Mouse (Mus musculus) c-Kit-positive CD71-positive TER-119-negative erythroid progenitor cells, embryonic 14.5 days (primary cell): ENCODE measurements around the gene Bend3.
"Not testable (repeated sequence)": the region's sequence is repeated elsewhere in the genome, so short reads cannot be mapped to it uniquely, and the experiment has no call there.

Experiments
- DNase-seq: peaks from one replicate; pipeline ENCODE4 v3.0.0-alpha.2; 2013; ENCODE audit warnings: low read depth

The Bend3 gene

DNA sequence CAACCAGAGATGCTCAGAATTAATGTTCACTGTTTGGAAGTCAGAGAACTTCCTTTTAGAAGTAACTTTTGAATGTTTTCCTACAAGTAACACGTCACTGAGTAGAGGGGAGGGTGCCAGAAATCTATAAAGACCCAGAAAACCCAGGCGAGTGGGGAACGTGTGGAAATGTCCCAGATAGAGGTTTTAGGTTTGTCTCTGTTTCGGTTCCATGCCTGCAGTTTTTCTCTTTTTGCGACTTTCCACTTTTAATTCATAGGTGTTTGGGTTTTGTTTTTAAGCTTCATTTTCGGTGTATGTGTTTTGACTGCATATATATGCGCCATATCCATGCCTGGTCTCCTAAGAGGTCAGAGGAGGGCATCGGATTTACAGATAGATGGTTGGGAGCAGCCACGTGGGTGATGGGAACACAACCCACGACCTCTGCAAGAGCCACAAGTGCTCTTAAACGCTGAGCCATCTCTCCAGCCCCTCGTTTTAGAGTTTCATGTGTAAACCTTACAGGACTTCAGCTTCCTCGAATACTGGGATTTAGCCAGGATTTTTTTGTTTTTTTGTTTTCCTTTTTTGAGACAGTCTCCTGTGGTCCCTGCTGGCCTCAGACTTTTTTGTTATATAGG, 1.7 kb downstream of the Bend3 start:
- DNase-seq: peak; percentile 28

DNA sequence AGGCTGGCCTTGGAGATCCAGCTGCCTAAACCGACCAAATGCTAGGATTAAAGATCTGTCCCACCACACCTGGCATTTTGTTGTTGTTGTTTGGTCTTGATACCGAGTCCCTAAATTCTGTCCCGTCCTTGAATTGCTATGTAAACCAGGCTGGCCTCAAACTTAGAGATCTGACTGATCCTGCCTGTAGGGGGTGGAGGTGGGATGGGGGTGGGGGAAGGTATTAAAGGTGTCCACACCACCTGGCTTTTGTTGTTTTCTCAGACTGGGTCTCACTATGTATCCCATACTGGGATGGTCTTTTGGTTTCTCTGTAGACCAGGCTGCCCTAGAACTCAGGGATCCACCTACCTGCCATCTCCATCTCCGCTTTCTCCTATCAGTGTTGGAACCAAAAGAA, 2.5 kb downstream of the Bend3 start:
- DNase-seq: peak; percentile 14

DNA sequence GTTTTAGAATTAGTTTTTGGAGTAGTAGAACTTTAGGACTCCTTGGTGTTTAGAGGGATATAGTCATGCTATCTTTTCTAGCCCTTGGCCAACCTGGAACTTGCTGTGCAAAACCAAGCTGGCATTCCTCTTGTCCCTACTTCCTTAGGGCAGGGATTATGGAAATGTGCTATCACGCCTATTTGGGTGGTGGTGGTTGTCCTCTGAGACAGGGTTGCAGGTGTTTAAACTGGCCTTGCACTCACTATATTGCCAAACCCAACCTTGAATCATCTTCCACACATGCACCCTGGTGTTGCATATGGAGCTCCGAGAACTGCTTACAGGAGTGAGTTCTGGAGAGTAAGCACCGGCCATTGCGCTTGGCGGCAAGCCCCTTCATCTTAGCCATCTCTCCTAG, 3.4 kb downstream of the Bend3 start:
- no peak for DNase-seq

DNA sequence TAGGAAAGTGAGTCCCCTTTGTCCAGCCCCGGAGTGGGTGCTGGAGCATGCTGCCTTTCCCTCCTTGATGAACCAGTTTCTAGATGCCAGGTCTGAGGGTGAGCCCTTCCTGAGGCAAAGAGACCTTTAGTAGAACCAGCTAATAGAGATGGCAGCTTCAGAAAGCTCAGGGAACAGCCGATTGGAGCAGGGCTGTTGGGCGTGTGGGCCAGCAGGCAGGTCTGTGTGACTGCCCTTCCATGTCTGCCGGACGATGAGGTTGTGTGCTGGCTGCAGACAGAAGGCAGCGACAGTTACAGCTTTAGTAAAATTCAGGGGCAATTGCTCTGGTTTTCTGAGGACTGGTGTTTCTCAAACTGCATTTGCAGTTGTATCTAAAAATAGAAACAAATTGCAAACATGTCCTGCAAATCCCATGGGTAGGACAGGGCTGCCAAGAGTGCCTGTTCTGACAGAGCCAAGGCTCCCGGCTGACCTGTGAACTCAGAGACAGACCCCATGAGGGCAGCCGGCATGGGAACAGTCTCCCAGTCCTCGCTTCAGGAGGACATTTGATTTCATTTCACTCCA, 4.9 kb downstream of the Bend3 start:
- no peak for DNase-seq

DNA sequence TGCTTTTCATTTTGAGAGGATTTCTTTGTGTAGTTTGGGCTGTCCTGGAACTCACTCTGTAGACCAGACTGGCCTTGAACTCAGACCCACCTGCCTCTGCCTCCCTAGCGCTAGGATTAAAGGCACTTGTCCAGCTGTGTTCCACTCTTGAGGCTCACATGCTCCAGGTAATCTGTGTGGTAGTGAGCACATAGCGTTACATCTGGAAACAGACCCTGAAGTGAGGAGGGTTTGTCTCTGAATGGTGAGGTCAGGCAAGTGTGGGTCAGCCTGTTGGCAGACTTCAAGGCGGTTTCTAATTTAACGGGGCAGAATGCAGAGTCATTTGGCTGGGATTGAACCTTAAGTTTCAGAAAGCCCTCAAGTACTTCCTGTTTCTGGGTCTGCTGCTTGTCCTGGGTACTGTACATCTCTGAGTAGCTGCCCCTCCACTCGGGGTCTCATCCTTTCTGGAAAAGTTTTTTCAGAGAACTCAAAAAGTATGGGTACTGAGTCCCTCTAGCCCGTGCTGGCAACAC, 7.2 kb downstream of the Bend3 start:
- no peak for DNase-seq

DNA sequence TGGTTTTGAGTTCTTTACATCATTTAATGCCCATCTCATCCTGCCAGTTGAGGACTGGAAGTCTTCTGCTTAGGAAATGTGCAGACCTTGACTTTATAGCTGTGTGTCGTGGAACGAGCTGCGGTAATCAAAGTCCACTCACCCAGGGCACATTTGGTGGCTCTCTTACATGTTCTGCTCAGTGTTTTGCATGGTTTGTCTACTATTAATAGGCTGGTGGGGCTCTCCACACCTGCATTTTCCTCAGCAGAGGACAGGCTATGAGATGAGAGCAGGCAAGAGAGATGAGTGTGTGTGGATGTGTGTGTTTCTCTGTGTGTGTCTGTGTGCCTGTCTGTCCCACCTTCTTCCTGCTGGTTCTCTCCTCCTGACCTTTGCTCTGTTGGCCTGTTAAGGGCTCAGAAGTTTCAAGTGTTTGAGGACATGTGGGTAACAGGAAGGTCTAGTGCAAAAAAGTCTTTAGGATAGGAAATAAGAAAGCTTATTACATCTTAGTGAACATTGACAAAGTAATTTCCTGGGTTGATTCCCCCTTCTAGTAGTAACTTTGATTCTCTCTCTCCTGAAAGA, 8.9 kb downstream of the Bend3 start:
- no peak for DNase-seq

DNA sequence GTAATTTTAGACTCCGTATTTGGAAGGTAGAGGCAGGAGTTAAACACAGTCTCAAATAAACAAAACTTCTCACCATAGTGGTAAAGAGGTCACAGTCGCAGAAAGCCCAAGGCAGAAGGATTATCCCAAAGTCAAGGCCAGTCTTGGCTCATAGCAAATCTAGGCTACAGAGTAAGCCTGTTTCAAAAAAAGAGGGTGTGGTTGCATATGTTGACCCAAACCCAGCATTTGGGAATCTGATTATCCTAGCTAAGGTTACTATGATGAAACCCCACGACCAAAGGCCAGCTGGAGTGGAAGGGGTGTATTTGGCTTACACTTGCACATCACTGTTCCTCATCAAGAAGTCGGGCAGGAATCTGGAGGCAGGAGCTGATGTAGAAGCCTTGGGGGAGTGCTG, 9.6 kb downstream of the Bend3 start:
- no peak for DNase-seq

DNA sequence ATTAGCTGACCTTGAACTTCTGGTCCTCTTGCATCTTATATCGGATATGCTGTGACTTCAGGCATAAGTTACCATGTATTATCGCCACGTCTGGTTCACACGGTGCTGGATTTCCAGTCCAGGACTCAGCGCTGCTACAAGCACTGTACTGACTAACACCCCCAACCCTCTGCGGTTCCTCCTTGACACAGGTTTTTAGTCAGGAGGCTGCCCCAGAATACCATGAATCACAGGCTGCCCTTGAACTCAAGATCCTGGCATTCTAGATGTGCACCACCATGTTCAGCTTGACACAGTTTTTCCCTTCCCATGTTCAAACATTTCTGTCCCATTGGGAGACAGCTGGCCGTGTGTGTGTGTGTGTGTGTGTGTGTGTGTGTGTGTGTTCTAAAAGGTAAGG, 10.5 kb downstream of the Bend3 start:
- DNase-seq: no peak

DNA sequence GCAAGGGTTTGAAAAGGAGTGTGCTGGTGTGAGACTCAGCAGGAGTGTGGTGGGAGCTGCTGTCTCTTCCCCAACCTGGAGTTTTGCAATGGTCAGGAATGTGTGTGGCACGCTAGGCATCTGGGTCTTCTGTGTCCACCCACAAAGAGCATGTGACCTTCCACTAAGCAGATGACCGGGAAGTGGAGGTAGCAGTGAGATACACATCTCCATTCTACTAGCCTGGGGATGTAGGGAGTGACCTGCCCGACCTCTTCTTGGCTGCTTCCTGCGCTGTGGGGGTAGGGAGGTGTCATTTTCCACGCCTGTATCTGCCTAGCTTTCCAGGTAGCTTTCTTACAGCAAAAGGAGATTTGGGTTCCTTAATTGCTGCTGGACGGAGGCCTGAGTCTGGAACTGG, 10.9 kb downstream of the Bend3 start:
- DNase-seq: no peak

DNA sequence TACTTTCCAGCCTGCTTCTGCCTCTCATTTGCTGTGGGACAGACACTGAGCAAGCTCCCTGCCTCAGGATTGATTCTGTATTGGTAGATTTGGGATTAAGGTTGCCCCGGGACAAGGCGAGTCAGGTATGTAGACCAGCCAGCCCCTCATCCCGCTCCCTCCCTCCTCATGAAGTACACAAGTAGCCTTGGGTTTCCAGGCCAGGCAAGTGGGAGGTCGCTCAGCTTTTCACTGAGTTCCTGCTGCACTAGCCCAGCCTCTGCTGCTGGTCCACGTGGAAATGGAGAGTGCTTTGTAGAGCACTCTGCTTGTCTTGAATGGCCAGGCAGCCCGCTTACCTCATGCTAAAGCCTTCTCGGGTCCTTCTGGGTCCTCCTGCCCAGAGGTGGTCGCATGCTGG, 11.4 kb downstream of the Bend3 start:
- no peak for DNase-seq

DNA sequence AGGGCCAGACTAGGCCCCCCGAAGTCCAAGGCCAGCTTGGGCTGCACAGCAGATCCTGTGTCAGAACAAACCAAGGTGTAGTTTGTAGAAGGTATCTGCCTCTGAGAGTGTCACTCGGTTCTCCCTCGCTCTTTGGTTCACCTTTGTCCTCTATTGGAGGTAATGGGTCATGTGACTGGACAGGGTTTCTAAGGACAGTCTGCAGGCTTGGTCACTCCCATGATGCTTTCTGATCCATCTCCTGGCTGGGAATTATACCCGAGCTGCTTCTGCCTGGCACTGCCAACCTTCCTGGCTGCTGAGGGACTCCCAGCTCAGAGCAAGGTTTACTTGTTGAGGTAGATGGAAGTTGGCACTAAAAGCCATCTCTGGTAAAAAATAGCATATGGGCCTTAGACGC, 12.2 kb downstream of the Bend3 start:
- DNase-seq: no peak

DNA sequence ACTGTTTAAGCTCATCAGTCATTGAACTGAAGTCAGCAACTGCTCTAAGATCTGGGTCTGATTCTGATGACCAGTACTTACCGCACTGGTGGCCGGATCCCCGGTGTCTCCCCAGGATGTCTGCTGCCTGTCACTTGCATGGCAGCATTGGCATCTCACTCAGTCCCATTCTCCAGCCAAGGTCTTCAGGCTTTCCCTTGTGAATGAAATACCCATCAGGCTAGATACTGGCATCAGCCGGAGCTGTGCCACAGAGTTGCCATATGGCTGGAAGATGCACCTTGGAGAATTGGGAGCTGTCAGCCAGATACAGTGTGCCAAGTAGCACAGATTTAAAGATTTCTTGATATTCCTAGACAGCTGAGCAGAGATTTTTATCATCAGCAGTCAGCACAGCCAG, 24.0 kb downstream of the Bend3 start:
- no peak for DNase-seq

DNA sequence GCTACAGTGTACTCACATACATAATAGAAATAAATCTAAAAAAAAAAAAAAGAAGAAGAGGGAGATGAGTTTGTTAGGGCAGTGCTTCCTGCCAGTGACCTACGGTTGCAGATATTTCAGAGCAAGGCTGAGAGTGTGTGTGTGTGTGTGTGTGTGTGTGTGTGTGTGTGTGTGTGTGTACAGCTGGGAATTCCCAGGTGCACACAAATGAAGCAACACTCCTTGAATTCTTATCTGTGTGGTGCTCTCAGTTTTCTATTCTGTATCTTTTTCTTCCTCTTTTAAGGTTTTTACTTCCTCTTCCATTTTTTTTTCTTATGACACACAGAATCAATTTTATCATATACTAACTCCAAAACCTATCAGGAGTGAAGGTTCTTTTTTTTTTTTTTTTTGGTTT, 25.7 kb downstream of the Bend3 start:
- DNase-seq: no peak

DNA sequence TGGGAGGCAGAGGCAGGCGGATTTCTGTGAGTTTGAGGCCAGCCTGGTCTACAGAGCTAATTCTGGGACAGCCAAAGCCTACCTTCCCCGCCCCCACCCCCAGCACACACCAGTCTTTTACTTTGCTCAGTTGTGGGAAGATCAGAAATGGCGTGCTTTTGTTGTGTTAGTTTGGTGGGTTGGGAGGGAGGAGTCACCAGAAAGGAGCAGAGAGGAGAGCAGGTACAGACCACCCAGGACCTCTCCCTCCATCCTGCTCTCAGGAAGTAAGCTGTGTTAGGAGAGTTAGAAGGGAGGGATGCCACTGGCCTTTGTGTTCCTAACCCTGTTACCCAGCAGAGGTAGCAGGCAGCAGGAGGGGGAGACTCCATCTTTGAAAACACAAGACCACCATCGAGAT, 28.4 kb downstream of the Bend3 start:
- DNase-seq: no peak

DNA sequence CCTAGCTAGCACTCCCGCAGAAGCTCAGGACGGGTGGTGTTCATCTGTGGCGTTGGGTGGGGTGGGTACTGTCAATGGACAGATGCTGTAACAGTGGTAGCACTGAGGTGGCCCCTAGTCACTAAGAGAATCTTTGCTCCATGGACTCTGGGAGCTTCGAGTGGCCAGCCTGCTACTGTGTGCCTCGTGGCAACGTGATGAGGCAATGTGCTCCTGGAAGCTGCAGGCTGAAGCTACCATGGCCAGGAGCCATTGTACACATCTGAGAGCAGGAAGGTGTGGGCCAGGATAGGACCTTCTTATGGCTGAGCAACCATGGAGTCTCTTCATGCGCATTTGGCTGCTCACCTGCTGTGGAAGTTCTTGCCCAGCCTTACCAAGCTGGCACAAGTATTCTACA, 30.6 kb downstream of the Bend3 start:
- DNase-seq: no peak

DNA sequence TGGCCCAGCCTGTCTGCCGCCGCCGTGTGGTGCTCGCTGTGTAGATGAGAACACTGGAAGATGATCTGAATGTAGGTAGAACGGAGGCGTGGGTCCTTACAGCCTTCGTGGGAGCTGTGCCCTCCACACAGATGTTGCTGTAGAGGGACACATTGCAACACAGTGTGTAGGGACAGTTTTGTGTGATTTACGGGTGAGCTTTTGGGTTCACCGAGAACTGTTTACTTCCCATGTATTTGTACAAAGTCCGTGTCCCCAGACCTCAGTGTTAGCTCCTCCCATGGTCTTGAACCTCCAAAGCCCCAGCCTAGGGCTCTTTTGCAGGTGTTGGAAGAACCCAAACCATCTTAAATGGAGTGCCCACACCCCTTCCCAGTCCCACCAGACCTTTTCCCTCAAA, 34.3 kb downstream of the Bend3 start:
- no peak for DNase-seq

DNA sequence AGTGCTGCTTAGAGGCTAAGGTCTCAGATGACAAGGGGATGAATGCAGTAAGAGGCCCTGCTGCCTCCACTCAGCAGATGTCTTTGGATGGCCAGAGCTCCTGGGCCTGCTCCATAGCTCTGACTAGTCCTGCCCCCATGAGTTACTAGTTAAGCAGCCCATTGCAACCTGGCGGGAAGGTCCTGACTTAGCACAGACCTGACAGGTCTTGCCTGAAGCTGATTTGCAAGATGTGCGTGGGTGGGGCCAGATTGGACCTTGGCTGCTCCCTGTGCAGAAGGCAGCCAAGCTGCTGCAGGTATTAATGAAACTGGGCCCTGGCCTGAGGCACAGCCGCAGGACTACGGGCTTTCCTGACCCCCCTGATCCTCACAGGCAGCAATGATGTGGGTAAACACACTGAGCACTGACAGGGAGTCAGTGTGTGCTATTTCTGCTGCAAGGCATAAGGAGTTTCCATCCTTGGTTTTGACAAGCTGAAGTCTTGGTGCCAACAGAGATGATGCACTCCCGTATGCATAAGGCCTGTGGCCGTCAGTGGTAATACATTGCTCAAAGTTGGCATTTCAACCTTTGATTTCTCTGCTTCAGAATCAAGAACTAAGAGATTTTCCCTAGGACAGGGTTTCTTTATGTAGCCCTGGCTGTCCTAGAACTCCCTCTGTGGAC, 38.5 kb downstream of the Bend3 start:
- no peak for DNase-seq

DNA sequence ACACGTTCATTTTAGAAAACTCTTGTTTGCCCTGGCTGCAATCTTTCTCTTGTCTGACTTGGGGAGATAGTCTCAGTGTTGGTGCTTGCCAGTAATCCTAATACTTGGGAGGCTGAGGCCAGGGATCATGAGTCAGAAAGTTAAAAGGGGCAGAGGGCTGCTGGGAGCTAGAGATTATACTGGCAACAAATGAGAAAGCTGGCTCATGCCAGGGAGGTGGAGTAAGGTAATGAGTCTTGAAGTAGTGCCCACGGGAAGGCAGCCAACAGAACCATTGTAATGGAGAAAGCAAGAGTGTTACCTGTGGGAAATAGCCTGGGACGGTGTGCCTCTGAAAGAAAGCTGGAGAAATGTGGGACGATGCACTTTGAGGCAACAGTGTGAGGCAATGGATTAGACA, 39.2 kb downstream of the Bend3 start:
- no peak for DNase-seq

DNA sequence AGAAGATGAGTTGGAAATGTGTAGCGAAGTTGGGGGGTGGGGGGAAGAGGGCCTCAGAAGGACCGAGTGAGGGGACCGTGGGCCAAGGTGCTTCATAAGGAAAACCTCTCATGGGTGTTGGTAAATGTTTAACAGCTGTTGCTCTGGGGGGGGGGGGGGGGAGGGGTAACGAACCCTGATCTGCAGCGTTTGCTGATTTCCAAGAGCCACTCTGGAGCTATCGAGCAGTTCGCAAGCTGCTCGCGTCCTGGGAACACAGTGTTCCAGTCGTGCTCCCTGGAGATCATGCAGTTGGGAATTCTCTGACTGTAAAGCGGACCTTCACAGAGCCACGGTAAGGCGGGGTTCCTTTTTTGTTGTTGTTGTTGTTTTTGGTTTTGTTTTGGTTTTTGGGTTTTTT, 39.7 kb downstream of the Bend3 start:
- DNase-seq: no peak

DNA sequence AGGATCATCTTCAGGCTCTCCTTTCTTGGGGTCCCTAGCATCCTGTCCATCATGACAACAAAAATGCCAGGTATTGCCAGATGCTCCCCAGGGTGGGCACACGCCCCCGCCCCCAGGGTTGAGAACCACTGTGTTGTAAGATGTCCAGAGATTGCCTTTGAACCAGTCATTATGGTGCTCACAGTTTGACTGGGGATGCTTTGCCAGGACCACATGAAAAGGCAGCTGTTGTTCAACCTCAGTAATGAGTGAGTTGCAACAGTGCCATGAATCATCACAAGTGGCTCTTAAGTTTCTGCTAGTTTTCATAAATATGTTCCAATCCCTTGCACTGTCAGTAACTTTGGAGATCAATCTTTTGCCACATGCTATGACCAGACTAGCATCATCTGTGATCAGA, 41.3 kb downstream of the Bend3 start:
- DNase-seq: no peak

DNA sequence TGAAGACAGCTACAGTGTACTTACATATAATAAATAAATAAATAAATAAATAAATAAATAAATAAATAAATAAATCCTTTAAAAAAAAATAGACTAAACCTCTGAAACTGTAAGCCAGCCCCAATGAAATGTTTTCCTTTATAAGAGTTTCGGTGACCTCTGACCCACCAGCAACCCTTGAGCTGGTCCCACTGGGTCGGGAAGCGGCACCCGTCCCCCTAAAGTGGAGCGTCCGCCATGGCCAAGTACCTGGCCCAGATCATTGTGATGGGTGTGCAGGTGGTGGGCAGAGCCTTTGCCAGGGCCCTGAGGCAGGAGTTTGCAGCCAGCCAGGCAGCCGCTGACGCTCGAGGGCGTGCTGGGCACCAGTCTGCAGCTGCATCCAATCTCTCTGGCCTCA, 45.3 kb downstream of the Bend3 start, which contains the start of gene Gm9803:
Gm9803 (plus strand) TSS at position 154 of the 400 bp plus-strand sequence.
- DNase-seq: not testable (repeated sequence)

DNA sequence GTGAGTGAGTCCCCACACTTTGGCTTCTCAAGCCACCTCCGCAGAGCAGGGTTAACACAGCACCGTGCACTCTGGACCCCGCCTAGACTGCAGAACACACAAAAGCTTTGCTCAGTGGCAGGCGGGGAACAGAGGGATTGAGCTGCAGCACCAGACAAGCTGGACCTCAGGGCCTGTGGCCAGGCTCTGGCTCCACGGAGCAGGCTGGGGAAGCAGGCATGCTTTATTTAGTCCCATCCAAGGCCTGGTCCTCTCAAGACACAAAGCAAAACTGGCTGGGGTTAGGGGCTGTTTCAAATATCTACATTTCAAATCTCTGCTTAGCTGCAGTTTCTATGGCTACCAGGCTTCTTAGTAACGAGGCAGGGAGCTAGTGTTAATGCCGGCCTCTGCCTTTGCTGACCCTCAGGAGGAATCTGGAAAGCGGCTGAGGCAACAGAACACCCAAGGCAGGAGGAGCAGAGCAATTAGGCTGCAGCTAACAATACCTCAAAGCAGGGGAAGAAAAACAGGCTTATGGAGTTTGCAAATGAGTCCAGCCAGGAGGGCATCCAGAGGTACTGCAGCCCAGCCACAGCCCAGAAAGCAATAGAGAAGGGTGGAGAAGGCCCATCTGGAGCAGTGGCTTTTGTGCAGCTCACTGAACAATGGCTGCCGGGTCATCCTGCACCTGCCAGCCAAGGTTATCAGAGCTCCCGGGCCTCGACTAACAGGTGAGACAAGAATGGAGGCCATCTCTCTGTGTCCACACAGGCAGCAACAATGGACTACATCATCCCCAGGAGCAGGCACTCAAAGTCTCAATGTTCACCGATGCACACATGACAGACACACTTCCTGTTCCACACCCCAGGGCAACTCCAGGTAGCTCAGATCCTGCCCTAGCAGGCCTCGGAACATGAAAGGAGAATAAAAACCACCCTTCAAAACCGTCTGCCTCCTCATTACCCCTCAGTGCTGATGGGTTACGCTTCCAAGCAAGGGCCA, 48.9 kb downstream of the Bend3 start:
- DNase-seq: no peak
